Mouse (Mus musculus): ENCODE measurements around the gene Gucy1a1. TPM values are rescaled to one million over a fixed set of nuclear protein-coding genes. Genes with fewer than 3 reads are reported as not detected.

Gene Gucy1a1
- total RNA-seq, 2 experiments from 2014 or later, result 41.8 to 47.6 TPM

GRCm38 (mm10) chr3:82074201-82074851, 71.3 kb downstream of the Gucy1a1 start, which contains the start of gene Gucy1b1:
Gucy1b1 (minus strand) TSS chr3:82074689.
- peak; percentile 70 for DNase-seq

DNA sequence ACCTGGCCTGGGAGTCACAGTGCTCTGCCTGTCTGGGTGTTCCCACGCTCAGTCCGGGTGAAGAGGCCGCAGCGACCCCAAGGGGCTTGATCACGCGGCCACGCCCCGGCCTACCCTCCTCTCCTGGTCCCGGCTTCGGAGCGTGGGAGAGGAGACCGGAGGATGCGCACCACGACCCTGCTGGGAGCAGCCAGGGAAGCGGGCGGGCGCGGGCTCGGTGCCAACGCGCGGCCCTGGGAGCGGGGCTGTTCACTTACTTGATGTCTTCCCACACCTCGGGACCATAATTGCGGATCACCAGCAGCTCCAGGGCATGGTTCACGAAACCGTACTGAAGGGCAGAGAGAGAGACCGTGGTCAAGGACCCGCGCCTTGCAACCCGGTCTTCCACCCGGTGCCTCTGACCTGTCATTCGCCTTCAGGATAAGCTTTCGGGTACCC, 71.8 kb downstream of the Gucy1a1 start:
- peak; percentile 58 for DNase-seq

DNA sequence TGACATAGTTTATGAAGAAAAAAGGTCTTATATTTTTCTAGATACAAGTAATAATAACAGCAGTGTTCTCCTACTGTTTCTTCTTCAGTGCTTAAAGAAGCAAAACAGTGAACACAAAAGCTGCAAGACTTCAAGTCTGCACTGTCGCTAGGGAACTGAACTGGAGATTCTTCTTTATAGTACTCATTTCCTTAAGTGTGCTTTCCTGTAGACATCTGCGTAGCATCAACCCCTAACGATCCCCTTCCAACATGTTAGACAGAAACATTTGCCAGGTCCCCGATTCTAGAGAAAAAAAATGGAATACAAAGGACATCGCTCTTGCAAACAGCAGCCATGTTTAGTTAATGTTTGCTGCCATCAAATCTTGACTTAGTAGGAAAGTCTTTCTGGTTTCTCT, 77.8 kb downstream of the Gucy1a1 start:
- DNase-seq, result no peak

- no peak for DNase-seq
Measured at GRCm38 (mm10) chr3:82061402-82062180, 84.0 kb downstream of the Gucy1a1 start.

DNA sequence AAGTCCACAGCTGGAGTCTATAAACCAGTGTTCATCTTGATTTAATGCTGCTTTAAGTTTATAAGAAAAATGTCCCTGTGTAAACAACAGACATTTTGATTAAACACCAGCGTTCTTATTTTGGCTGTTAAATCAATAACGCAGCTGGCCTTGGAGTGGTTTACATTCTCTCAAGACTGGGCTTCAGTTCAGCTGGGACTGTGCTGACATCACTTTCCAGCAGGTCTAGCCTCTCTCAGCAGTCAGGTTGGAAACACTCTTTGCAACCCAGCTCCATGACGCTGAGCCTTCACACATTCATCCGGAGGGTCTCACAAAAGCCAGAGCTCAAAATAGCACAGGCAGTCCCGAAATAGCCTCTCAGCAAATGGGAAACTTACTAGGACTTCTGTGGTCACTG, 88.4 kb downstream of the Gucy1a1 start:
- no peak for DNase-seq

DNA sequence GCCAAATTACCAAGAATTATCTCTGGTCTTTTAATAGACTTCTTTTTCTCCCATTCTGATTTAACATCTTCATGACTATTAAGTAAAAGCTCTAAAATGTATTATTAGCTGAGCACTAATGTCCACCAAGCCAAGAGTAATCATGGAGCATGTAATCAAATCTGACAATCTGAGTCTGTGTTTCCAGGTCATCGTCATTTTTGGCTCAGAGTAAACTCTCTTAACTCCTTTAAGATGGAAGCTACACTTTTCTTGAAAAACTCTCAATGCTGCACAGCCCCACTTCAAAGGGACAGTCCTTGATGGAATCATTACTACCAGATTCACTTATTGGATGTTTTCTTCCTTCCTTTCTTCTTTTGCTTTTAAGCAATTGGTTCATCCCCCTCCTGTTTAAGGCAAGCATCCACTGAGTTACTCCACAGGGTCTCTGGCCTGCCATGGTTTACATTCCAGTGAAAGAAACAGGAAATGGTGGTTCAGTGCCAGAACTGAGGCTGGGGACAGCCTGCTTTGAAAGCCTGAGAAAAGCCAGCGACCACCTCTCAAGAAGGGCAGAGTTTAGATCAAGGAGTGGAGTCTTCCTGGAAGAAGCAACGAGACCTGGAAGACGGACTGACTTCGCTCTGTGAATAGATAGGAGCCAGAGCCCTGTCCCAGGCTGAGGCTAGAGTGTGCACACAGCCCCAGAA, 91.2 kb downstream of the Gucy1a1 start:
- no peak for DNase-seq

DNA sequence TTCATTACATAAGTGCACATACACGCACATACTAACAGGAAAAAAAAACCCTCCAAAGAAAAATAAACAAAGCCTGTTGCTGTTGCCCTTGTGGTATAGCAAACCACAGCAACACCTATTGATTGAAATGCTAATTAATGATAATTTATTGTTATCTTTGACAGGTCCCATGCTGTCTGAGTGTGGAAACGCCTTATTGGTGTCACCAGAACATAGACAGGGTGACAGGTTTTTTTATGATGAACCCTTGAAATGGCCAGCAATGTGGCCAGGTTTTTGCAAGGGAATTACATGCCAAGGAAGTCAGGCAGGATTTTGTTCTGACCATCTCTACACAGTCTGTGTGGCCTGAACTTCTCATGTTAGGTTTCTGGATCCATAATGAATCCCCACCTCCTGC, 93.6 kb downstream of the Gucy1a1 start:
- DNase-seq, result no peak

DNA sequence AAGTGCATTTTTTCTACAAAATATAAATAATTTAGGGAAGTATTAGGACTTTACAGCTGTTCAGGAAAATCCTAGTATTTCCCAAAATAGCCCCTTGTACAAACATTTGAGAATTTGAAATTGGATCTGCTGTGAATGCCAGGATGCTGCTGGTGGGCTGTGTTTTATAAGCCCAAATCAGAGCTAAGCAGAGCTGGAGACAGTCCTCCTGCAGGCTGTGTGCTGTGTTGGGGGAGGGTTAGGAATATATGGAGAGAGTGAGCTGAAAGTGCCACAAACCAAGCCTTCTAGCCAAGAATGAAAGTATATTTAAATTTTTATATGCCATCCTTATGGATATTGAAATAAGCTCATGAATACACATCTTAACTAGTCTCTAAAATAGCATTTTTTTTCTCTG, 94.1 kb downstream of the Gucy1a1 start:
- no peak for DNase-seq

DNA sequence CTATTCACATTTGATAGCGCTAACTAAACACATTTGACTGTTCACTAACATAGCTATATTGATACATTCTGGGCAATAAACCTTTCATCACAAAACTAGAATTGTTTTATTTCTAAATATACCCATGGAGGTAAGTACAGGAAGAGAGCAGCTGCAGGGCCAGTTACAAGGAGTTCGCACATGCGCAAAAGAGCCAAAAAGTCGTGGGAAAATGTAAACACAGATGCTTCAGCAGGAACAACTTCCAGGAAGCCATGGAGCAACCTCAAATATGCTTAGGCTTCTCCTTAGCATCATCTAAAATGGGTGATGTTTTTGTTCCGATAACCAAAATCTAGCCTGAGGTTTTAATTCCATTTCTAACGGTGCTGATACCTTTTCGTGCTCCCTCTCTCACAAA, 96.9 kb downstream of the Gucy1a1 start:
- DNase-seq, result no peak

- no peak for DNase-seq
Measured at GRCm38 (mm10) chr3:82048078-82048477, 97.5 kb downstream of the Gucy1a1 start.

DNA sequence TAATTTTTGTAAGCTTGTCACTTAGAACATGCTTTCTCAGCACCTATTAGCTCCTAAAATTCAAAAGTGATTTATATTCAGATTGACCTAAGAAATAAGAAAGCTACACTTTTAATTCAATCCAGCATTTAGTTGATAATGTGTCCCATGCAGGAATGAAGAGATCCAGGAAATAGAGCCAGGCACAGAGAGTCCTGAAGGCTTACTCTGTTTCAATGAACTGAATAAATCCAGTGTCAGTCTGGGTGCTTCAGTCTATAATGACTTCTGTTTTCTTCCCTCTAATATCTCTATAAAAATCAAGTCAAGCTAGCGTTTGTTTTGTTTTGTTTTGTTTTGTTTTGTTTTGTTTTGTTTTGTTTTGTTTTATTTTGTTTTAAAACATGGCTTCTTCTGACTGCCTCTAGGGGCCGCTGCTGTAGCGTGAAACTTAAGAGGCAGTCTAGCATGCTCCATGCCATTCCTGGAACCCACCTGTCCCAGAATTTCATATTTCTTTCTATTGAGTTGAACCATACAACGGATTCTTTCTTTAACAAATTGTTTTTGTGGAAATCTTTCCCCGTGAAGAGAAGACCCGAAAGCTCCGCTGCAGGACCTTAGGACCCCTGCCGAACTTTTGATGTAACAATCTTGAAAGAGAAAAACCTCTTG, 98.4 kb downstream of the Gucy1a1 start:
- peak; percentile 67 for DNase-seq

GRCm38 (mm10) chr3:82046087-82046486, 99.5 kb downstream of the Gucy1a1 start:
- no peak for DNase-seq

DNA sequence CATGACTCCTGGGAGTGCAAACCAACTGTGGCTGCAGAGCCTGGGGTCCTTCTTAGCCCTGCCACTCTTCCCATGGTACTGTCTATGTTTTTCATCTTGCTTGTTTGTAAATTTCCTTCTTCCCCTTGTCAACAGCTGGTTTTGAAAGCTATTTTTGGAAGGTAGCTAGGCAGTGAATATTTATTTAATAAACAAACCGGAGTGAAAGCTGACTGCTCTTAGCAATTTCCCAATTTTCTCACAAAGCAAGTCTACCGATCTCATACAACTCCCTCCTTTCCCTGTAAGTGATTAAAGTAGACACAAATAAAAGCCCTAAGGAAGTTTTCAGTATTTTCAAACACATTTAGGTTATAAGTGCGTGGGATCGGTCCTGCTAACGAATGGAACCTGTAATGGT, 100.7 kb downstream of the Gucy1a1 start:
- no peak for DNase-seq

DNA sequence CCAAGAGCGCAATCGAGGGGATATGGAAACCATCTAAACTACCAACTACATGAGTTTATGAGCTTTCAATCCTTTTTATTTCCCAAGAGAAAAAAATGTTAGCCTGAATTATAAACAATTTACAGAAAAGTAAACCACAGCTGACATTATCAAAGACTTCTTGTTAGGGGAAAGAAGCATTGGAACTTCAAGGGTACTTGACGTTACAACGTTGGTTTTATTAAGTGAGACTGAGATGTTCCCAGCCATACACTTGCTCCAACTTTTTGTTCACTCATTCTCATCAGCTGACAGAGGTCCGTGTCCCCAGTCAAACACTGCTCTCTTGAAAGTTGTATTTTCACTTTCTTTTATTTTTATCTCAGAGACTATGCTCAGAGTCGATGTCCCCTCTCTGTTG, 101.9 kb downstream of the Gucy1a1 start:
- no peak for DNase-seq

Small RNA genes within 50 kb of the gene (microRNA-seq; reads per million reads assigned to microRNA genes)
- gene Mir7010, result 2.8 reads per million

Other genes with a start within 250 kb of the Gucy1a1 start
- gene Ctso, start 213.2 kb downstream of the Gucy1a1 start, total RNA-seq (2021), result 10 to 100 TPM; 29.4 to 36.3 TPM
- gene Tdo2, start 169.6 kb downstream of the Gucy1a1 start, total RNA-seq (2021), result 10 to 100 TPM; 29.6 to 65.4 TPM
- gene Asic5, start 163.5 kb downstream of the Gucy1a1 start, total RNA-seq (2021), result under 1 TPM; 0.48 to 0.90 TPM
- 10 to 100 TPM; 15.5 to 17.1 TPM for gene Gucy1b1, start 71.1 kb downstream of the Gucy1a1 start, total RNA-seq (2021)
- 1 to 10 TPM; 4.5 to 6.5 TPM for gene Map9, start 212.3 kb upstream of the Gucy1a1 start, total RNA-seq (2021)